Mouse (Mus musculus) CH12.LX (cell line): Measurements from ENCODE around the gene Anxa11.

ENCODE experiments used
- SIN3A ChIP-seq: IDR thresholded peaks from 2 replicates; pipeline ENCODE4 v1.6.1; 2012; ENCODE audit warnings: low read length, improper control_type of control experiment, inconsistent platforms
- USF2 ChIP-seq: conservative IDR thresholded peaks from 2 replicates; pipeline ENCODE4 v1.6.1; 2011; ENCODE audit warnings: low read depth, low read length, improper control_type of control experiment

DNA sequence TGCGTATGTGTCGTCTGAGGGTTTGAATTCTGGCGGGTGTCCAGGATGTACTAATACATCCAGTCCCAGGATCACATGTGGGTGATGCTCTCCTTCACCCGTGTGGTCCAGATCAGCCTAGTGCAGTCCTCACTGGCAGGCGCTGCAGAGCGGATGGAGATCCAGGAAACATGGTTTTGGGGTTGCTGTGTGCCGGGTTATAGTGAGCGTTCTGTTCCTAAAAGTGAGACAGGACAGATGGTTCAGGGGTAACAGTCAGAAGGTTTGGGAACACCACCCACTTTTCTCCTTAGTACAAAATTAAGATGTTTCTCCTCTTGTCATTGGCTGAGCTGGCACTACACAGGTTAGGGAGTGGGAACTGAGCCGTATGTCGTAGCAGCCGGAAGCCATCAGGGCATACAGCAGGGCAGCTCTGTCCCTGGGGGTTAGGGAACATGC is 10.2 kb downstream of the Anxa11 start:
- TF ChIP-seq USF2 (no peak), SIN3A (no peak)
